Mouse (Mus musculus): Measurements from ENCODE around the gene Pigc. TPM values are rescaled to one million over a fixed set of nuclear protein-coding genes. Genes with fewer than 3 reads are reported as not detected.

The Pigc gene
- 10 to 100 TPM; 17.6 to 21.6 TPM for total RNA-seq (2021)
- long read RNA-seq, experiment 1, full-length matches to known transcripts = 26 of 29 reads
- long read RNA-seq, experiment 1, partial matches to known transcripts = 0 of 29 reads
- long read RNA-seq, experiment 1, other reads (novel, unspliced or antisense) = 3 of 29 reads
- long read RNA-seq, experiment 2, full-length matches to known transcripts = 18 of 18 reads
- long read RNA-seq, experiment 2, partial matches to known transcripts = 0 of 18 reads
- long read RNA-seq, experiment 2, other reads (novel, unspliced or antisense) = 0 of 18 reads

DNA sequence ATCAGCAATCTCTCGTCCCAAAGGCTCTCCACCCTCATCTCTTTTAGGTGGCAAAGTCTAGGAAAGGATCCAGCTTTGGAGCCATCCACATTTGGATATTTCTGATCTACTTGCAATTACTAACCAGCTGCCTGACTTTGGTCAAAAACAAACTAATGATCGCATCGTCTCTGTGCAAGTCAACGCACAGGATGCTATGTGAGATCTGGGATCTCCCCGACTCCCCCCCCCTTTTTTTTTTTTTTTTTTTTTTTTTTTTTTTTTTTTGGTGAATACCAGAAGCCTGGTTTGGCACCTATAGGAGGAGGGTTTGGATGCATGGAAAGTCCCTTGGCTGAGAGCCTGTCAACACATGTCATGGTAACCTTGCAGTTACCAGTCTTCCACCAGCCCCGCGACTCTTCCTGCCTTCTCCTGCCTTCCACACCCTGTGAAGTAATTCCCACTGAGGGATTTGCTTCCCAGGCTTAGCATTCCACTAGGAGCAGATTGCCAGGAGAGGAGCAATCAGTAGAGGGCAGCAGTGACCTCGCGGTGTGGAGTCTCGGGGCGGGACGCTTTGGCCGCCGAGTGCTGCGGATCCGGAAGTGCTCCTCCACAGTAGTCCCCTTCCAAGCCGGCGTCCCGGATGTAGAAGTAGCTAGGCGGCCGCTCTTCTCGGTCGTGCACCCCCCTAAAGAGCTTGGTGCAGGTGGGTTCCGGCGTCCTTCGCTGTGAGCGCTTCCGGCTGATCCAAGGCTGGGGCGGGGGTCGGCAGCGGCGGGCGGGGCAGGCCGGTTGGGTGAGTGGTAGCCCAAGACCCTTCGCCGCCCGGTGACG is at the start of gene Pigc:
Gene Pigc, plus strand, starts transcription at position 598 of the 819 bp plus-strand sequence.
- DNase-seq = peak; percentile 91 to 94
- intact Hi-C loops (cut with DNase I) = loop anchor here (5.0 kb wide), 2 partner anchors 71 to 91 kb away; partner anchors contain the start of gene Suco

DNA sequence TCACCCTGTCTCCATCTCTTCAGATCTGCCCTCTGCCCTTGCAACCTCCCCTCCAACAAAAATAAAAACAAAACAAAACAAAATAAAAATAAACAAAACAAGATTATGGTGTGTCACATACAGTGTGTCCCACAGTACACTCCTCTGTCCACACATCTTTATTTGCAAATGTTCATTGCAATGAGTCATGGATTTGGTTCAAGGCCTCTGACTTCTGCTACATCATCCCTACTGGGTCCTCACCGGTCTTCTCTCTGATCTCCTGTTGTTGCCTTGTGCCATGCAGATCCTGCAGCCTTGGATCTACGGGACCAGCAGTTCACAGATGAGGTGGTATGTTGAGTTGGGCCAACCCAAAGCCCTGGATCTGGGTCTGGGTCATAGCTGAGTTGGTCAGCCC is 49.4 kb upstream of the Pigc start:
- no peak for DNase-seq
- intact Hi-C loops (cut with DNase I) = no loop called here

DNA sequence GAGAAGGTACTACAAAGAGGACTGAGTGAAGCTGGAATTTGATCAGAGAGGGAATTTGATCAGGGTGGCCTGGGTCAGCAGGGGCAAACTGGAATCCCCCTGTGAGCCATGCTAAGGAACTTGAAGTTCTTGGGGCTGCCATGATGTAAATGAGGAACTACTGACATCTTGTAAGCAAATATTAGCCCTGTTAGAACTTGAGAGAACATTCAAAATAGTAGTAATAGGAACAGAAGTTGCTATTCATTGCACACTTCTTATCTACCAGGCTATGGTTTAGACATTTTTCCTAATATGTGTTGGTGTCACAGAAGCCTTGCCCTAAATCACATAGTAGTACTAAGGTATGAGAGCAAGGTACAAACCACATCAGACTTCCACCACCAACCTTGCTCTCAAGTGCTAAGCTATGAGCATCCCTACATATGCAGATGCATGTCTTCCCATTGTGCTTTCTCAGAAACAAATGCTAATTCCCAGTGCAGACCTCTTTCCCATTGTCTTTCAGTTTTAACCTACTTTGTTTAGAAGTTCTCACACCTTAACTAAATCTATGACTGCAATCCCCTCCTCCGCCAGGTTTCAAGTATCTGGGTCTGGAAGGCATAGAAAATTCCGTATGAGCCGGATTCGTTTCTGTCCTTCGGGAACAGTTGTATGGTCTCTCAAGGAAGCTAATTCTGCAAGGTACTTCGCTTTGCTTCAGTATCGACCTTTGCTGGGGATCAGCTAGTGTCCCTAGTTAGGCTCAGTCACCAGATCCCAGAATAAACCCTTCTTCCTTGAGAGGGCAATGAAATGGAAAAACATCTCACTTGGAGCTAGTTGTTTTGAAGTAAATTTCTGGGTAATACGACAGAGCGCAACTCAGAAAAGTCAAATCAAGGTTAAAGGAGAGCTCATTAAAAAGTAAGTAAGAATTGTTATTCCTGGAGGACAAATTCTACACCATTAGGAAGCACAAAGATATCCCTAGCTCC is 48.2 kb upstream of the Pigc start:
- intact Hi-C loops (cut with DNase I) = no loop called here
- no peak for DNase-seq

DNA sequence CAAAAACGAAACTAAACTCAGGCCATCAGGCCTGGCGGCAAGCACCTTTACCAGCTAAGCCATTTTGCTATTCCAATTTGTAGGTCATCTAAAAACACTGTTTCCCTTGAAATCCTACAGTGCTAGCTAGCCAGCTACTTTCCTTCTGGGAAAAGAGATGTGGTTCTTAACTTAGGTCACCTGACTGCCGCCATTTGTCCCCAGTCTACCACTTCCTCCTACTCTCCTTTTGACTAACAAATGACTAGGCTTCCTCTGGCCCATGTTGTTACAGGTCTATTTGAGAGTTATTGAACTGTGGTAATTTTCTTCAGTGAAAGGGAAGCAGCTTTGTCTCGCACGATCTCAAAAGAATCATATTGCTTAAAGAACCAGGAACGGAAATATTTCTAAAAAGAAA is 47.1 kb upstream of the Pigc start:
- intact Hi-C loops (cut with DNase I) = no loop called here
- no peak for DNase-seq

DNA sequence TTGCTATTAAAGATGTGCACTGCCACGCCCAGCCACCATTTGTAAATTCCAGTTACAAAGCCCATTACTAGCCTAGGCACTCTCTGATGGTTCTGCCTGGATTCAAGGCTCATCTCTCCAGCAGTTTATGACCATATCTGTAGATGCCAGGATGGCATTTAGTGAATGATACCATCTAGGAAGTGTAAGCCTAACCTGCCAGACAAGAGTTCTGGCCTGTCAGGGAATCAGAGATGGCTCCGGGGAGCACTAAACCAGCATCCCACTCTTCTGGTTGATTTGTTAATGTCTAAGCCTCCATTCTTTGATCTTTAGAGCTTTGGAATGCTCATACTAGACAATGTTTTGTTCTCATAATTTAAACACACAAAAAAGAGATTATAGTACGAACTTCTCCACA is 44.7 kb upstream of the Pigc start:
- DNase-seq = no peak
- intact Hi-C loops (cut with DNase I) = no loop called here

DNA sequence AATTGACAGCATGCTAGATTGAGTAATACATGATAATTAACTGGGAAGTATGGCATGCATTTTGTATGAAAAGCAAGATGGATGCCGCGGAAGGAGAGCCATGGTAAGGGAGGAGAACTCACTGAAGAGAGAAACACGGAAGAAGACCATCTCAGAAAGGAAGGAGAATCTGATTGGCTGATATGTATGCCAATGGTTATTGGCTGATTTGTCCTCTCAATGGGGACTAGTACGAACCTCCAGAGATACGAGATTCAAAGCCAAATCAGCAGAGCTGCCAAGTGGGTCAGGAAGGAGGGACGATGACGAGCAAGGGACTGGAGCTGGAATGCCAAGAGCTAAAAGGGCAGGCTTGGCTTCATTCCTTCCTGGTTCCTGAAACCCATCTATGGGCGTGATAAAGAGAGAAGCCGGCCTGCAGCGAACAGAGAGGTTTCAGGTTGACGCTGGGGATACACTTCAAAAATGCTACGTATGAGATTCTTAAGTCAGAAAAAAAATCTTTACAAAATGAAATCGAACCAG is 43.6 kb upstream of the Pigc start:
- intact Hi-C loops (cut with DNase I) = no loop called here
- peak in 1 of 2 experiments; percentile 24 for DNase-seq

DNA sequence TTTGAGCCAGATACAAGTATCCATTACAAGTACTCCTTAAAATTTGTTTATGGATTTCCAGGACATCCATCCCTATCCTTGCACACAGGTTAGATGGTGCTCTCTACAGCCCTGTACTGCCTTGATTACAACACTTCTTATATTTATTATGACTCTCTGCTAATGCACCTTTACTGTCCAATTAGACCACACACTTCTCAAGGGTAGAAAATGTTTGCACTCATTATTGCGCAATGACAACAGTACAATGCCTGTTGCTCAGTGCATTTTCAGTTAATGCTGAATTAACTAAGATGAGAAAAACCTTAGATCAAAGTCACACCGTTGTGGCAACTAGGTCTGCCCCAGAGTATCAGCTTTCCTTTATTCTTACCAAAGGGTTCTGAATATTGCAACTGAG is 41.0 kb upstream of the Pigc start:
- intact Hi-C loops (cut with DNase I) = no loop called here
- DNase-seq = no peak

DNA sequence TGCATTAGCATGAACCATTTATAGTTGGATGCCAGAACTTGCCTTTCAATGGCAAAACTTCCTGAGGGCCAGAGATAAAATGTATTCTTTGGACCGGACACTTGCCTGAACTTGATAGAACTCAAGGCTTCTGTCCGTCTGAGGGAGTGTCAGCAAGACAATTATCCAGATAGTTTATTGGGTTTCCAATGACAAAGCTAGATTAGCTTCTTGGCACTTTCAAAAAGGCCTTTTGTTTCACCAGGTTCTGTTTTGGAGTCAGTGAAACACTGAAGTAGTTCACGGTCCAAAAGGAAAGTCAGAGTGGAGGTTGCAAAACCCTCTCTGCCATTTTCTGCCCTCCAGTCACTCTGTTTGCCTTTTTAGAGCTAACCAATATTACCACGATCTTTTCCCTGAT is 37.7 kb upstream of the Pigc start:
- no peak for DNase-seq
- intact Hi-C loops (cut with DNase I) = no loop called here

DNA sequence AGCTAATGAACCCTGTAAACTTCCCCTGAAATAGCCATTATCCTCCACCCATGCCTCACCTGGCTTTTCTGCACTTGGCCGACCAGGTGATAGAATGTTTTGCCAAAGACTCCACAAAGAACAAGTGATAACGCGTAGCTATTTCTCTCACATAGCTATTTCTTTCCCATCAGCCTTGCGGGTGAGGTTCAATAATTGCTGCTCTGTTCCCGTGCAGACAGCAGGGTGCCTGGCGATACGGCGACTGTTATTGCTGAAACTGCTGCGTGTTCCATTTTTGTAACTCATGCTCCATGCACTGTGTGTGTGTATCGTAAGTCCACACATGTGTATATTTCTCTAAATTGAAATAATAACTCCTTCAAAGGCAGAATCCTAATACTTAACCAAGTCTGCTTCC is 37.2 kb upstream of the Pigc start:
- intact Hi-C loops (cut with DNase I) = no loop called here
- DNase-seq = no peak

DNA sequence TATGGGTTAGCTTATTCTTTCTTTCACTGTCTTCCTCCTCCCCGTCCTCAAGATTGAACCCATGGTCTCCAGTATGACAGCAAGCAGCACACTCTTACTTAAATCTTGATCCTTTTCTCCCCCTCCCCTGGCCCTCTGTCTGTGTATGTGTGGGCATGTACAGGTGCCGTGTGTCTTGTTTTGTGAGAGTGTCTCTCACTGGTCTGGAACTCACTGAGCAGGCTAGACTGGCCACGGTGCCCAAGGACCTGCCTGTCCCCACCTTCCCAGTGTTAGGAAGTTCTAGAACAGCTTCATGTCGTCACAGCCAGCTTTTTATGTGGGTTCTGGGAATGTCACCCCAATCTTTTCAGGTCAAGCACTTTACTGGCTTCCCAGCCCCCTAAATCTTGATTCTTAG is 36.7 kb upstream of the Pigc start:
- no peak for DNase-seq
- intact Hi-C loops (cut with DNase I) = no loop called here

DNA sequence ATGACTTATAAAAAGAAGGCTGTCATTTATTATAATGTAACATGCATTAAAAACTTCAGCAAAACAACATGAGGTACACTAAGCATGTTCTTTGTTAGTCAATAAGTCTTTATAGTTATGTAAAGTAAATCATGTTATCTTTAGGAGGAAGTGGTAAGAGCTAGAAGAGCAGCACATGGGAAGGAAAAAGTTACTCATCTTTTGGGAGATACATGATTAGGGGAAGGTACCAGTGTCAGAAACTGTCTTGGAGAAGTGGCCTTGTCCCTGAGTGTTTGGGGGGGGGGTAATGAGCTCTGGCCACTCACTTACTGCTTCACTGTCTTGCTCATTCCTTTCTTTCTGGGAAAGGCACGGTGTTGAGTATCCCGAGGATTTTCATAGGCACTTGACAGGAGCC is 26.9 kb upstream of the Pigc start:
- intact Hi-C loops (cut with DNase I) = no loop called here
- no peak for DNase-seq

DNA sequence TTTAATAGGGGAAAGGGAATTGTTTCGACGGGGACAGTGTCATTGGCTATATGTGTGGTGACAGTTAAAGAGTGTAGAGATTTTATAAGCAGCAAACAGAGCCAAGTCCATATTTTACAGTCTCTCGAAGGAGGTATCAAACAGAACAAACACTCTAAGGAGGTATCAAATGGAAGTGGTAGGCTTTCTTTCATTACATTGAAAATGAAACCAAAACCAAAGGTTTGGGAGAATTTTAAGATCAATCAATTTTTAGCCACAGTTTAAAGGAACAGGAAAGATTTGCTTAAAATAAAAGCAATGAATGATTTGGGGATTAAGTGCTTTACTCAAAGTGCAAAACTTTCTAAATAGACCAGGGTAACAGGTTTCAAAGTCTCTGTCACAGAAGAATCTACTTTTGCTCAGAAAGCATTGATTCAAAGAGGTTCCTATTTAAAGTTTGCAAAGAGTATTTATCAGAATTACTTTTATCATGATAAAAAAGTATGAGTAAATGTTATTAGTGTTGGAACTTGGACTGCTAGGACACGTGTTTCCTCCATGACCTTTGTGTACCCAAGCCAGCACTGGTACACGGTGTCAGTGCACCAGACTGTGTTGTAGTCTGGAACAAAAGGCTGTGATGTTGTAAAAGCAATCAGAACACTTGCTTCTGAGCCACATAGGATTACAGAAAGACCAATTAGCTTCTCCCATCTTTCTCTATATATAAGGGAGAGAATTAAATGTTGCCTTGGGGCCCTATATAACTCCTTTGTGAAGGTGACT is 17.8 kb upstream of the Pigc start:
- no peak for DNase-seq
- intact Hi-C loops (cut with DNase I) = no loop called here

DNA sequence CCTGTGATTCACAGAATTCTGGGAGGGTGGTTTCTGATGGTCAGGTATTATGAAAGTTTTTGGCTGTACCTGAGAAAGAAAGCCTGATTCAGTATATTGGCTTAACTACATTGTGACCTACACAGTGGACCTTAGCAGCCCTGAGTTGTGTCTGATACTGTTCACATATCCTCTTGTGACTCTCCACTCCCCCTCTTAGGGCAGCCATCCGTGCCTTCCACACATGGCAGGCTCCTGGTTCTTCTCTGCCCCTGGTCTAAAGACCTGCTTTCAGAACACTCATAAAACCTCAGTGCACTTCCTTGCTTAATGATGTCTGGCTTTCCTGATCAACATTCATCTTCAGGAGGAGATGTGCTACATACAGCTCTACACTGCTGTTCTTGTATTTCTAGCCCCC is 16.4 kb upstream of the Pigc start:
- intact Hi-C loops (cut with DNase I) = no loop called here
- no peak for DNase-seq

DNA sequence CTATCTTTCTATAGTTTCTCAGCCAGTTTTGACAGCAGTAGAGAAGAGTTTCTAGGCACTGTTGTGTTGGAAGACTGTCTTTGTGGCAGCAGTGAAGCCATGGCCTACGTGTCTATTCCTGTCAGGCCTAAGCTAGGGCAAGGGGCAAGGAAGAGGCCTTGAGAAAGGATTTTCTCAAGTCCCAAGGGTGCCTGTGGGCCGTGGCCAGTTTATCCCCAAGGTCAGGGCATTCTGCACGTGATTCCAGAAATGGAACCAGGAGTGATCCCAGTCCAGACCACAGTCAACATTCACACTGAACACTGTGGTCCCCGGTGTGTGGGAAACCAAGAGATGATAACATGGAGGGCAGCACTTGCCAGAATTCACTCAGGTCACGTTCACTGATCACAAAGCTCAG is 13.1 kb upstream of the Pigc start:
- no peak for DNase-seq
- intact Hi-C loops (cut with DNase I) = no loop called here

DNA sequence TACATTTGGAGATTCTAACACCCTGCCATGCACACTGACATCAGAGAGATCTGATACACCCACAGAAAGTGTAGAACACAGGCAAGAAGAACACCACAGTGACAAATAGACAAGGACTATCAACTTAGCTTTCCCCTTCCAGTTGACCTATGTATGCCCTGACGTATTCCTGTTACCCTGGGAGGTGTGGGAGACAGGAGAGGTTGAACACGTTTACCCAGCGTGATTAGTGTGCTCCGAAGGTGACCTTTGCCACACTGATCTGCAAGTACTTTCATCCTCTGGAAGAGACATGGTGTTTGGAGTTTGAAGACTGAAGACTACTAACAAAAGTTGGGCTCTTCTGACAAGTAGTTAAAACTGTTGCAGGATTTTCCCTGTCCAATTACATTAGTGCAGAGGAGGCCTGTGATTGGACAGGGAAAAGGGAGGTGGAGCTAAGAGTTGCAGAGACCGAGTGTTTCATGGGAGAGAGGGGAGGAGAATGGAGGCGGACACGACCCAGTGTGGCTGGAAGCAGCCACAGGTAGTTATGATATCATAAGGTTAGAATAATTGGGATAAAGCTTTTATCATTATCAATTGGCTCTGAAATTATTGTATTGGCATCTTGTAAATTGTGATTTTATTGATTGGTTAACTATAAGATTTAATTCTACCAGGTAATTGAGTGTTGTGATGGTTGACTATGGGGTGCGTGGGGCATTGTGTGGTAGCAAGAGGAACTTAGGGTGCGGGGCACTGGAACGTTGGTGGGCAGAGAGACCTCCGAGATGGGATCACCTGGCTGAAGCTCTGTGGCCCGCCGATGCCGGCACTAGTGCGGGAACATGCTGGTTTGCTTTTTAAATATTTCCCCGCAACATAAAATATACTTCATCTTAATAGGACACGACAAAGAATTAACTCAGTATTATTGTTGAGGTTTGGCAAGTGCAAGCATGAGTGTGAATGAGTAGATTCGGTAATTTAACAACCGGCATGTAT is 10.7 kb upstream of the Pigc start:
- no peak for DNase-seq
- intact Hi-C loops (cut with DNase I) = no loop called here

DNA sequence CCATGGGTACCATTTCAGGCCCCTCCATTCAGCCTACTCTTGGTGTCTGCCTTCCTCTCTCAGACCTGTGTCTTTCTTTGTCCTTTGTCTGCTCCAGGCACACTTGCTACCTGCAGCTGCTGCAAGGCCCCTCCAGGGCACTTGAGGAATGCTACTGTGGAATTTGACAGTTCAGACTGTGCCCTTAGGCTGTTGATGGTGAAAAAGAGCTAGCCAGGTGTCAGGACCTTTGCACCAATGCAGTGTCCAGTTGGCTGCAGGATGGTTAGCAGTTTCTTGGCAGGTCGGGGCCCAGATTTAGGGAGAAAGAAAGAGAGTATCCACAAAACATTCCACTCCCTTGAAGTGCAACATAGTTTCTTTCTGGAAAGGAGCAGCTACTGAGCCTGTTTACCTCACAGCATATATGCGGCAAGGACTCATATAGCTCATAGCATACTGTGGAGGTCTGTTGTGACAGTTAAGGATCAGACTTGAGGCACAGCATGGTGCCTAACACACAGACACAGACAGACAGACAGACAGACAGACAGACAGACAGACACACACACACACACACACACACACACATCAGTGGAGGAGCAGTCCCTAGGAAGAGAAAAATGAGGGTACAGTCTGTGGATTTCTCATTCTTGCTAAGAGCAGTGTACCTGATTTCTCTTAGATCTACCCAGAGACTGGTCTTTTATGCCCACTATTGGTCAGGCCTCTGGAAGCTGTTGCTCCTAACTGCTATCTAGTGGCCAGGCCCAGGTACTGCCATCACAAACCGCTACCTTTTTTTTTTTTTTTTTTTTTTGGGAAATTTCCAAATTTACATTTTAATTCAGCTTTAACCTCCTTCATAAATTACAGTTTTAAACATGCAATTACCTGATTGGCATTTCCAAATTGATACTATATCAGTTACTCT is 6.3 kb upstream of the Pigc start:
- intact Hi-C loops (cut with DNase I) = loop anchor here (5.0 kb wide), 1 partner anchor 215 kb away; no protein-coding TSS in a partner anchor
- DNase-seq = no peak

DNA sequence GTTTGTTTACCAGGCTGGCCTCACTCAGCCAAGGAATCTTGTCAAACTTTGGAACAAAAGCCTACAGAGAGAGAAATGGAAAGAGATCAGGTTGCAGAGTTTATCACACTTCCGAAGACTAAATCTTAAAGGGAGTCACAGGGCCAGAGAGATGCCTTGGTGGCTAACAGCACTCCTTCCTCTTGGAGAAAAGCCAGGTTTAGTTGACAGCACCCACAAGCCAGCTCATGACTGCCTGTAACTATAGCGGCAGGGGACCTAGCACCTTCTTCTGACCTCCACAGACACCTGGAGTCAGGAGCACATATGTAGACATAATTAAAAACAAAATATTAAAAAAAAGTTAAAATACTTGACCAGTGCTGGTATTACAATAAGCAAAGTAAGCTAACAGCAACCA is 1.1 kb upstream of the Pigc start:
- DNase-seq = no peak
- intact Hi-C loops (cut with DNase I) = loop anchor here (5.0 kb wide), 2 partner anchors 71 to 91 kb away; partner anchors contain the start of gene Suco

DNA sequence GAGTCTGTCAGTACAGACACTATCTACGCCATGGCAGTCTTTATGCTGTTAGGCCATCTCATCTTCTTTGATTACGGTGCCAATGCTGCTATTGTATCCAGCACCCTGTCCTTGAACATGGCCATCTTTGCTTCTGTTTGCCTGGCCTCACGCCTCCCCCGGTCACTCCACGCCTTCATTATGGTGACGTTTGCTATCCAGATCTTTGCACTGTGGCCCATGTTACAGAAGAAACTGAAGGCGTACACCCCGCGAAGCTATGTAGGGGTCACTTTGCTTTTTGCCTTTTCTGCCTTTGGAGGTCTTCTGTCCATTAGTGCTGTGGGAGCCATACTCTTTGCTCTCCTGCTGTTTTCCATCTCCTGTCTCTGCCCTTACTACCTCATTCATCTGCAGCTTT is 1.9 kb downstream of the Pigc start:
- no peak for DNase-seq
- intact Hi-C loops (cut with DNase I) = no loop called here
